Mouse (Mus musculus) NIH3T3 (cell line): ENCODE results near the gene Vezf1.

Experiments
- DNase-seq: peaks from one replicate; pipeline ENCODE4 v3.0.0-alpha.2; 2012; ENCODE audit warnings: low read depth

Vezf1 gene

GRCm38 (mm10) chr11:88098787-88099598, 30.9 kb downstream of the Vezf1 start:
- DNase-seq, result peak; percentile 83

DNA sequence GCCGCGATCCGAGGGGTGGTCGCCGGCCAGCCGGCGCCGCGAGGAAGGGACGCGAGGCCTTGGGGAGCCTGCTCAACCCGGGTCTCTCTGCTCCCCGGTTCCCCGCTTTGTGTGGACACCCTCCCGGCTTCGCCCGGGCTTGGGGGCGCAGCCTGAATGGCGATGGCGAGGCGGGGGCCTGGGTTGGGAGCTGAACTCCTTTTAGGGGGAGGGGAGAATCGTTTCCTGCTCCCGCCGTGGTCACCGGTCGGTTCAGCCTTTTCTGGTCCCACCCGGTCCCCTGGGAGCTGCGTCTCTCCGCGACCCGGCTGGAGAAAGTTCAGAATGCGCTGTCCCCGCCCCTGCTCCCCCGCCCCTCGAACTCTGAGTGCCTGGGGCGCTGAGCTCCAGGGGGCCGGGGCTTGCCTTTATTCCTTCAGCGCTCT, 31.5 kb downstream of the Vezf1 start:
- peak; percentile 73 for DNase-seq

DNA sequence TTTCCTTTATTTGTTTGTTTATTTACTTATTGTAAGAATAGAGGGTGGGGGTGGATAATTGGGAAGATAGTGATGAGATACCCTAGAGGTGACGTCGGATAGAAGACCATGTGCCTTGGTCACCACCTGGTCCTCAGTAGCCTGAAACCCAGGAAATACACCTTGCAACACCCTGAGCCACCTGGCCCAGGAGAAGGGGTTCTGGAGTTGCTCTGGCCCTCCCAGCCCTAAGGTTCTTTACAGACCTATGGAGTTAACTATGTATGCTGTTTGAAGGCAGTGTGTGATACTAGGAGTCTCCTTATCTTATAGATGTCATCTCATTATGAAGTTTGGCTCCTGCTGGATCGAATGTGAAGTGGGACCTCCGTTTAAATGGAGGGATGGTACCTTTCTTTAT, 32.1 kb downstream of the Vezf1 start:
- no peak for DNase-seq

GRCm38 (mm10) chr11:88103214-88103941, 35.3 kb downstream of the Vezf1 start:
- DNase-seq, result no peak

GRCm38 (mm10) chr11:88105494-88106291, 37.6 kb downstream of the Vezf1 start:
- no peak for DNase-seq

GRCm38 (mm10) chr11:88106292-88106554, 38.1 kb downstream of the Vezf1 start:
- no peak for DNase-seq

DNA sequence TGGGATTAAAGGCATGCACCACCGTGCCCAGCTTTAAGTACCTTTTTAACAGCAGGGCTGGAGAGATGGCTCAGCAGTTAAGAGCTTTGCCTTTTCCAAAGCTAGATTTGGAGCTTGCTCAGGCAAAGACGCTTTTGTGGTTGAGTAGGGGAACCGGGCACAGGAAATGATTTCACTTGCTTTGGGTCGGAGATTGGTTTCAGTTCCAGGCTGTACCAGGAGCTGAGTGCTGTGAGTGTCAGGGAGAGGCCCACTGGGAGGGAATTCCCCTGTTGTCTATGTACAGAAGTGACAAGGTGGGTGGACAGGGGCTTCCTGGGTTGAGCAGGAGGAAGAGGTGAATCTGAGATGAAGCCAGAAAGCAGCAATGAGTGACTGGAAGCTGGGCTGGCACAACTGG, 39.3 kb downstream of the Vezf1 start:
- no peak for DNase-seq

DNA sequence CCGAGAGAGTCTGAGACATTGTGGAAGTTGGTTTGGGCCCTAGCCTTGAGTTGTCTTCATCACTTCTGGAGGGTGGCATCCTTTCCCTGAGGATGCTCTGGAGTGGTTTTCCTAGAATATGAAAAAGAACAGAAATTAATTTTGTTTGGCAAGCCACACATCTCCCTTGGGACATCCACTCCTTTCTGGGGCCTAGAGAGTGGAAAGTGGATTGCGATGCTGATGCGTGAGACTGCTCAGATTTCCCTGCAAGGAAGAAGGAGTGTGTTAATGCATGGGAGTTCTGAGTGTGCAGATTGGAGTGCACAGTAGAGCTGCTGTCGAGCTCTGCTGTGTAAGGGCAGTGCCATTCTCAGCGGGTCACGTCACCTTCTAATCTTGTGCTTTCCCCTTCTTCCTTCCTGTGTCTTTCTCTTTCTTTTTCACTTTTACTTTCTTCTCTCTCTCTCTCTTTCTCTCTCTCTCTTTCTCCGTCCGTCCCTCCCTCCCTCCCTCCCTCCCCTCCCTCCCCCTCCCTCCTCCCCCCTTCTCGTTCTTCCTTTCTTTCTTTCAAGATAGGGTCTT, 42.0 kb downstream of the Vezf1 start:
- DNase-seq, result peak; percentile 84

DNA sequence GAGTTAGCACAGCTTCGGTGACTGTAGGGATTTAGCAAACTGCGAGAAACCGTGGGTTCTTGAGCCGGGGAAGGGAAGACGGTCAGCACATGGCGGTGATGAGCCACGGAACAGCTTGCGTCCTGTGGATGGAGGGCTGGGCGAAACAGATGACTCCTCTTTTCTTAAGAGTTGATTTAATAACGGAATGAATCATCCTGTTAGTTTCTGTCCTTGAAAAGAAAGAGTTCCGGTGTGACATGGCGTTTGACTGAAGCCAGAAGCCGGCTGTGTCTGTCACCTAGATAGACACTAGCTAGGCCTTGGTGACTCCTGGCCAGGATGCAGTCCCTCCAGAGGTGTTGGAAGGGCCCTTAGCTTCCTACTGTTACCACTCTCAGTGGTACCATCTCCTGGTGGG, 44.0 kb downstream of the Vezf1 start:
- DNase-seq, result no peak

- no peak for DNase-seq
Observed at GRCm38 (mm10) chr11:88112677-88113333, 44.7 kb downstream of the Vezf1 start.

DNA sequence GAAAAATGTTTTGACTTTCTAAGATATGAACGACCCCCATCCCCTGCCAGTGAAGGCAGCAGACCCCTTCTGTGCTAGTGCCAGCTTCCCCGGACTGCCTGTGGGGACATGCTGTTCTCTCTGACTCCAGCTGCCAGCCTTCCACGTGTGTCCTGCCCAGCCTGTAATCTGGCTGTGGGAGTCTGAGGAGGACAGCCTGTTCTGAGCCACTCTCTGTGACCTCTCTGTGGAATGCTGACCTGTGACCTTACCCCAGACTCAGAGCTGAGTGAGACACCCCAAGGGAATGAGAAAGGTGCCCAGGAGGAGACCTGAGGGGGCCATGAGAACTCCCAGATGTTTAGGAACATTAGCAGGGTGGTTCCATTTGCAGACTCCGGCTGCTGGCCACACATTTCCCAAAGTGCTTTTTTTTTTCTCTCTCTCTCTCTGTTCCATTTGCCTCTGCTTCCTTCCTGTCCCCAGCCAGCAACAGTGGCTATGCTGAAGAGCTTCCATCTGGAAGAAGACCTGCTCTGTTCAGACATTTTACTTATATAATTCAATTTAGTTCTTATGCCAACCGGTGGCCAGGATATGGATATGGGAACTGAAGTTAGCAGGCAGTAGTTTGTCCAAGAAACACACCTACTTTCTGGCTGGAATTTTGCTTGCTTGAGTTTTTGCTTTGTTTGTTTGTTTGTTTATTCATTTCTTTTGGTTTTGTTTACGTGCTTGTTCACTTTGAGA, 45.6 kb downstream of the Vezf1 start:
- no peak for DNase-seq

- no peak for DNase-seq
Observed at GRCm38 (mm10) chr11:88114871-88115301, 46.8 kb downstream of the Vezf1 start.

- DNase-seq, result no peak
Observed at GRCm38 (mm10) chr11:88116568-88116967, 48.5 kb downstream of the Vezf1 start.

DNA sequence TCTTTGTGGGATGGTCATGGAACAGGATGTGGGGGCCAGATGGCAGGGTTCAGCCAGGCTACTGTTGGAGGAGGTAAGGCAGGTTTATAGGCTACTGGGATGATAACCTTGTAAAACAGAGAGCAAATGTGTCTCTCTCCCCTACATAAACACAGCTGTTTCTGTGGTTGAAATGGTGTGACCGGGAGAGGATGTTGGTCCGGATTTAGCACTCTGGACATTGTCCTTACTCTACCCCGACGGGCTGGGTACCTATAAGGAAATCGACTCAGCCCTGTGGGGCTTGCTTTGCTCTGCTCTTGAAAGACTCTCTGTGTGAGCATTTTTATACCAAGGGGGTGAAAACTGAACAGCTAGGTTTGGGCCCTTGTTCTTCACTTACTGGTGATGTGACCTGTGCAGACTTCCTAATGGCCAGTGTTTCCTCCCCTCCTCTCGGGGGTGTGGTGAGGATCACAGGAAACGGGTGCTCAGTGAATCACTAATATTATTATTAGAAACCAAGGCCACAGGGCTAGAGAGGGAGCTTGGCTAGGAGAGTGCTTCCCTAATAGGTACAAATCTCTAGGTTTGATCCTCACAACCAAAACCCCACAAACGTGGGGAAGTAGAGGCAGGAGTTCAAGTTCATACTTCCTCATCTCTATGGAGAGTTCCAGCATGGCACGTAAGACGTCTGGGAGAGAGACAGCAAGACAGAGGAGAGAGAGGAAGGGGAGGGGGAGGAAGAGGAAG, 49.4 kb downstream of the Vezf1 start:
- DNase-seq, result no peak

DNA sequence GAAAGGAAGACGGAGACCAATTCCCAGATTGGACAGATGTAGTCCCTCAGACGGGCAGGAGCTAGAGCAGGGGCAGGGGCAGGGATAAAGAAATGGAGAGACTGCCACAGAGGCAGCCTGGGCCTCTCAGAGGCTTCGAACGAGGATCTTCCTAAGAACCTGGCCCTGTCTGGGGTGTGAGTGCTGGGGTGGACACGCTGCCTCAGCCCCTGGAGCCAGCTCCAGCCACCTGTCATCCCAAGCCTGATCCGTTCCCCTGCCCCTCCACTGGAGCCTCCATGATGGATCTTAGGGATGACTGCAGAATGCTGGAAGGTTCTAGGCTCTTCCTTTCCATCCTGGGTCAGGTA, 50.0 kb downstream of the Vezf1 start:
- DNase-seq, result no peak

- DNase-seq, result peak; percentile 76
Observed at GRCm38 (mm10) chr11:88118817-88119642, 51.0 kb downstream of the Vezf1 start.

DNA sequence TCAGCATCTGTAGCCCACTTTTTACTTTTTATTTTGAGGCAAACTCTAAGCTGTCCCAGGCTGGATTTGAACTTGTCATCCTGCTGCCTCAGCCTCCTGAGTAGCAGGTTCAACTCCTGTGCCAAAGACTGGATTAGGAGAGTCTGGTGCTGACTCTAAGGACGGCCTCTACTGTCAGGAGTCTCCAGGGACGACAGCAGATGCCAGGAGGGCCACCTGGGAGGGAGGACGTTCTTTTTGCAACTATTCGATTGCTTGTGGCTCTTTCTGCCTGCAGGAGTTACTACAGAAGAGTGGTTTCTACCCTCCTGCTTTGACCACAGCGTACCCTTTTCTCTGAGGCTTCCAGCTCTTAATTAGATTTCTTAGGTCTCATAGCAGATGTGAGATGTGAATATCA, 54.5 kb downstream of the Vezf1 start:
- DNase-seq, result no peak

DNA sequence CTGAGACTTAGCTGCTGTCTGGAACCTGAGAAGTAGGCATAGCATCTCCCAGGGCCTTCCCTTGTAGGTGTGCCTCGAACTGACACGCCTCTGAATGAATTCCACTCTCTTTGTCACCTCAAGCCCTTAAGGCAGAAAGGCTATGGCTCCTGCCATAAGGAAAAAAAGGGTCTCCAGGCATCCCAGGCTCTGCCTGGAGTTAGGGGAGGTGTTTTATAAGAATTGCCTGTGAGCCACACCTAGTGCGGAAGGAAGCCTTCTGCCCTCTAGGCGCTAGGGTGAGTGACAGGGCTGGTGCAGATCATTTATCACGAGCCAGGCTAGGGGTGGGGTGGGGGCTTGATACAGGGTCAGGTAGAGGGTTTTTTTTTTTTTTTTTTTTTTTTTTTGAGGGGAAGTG, 54.9 kb downstream of the Vezf1 start:
- no peak for DNase-seq

GRCm38 (mm10) chr11:88123731-88124130, 55.7 kb downstream of the Vezf1 start:
- no peak for DNase-seq

DNA sequence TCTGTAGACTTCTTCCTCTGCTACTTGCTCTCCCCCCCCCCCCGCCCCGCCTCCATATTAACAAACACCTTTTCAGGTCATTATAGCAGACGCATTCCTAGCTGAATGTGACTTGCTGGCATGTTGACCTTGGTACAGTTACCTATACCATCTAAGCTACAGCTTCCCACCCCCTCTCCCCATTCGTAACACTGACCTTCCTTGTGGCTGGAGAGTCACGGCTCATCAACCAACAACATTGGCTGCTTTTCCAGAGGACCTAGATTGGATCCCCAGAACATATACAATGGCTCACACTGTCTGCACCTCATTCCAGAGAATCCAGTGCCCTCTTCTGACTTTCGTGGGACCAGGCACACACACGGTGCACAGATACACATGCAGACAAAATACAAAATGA, 57.4 kb downstream of the Vezf1 start:
- DNase-seq, result no peak
